Mouse (Mus musculus): ENCODE measurements at regions not wholly inside any gene's neighbourhood (a gene's known extent, or its start where the extent isn't known, plus 50 kb on each side); places are given as distances from the start of the nearest gene placed in this dataset.

- TF ChIP-seq E2F4 (IDR thresholded peaks at IDR 0.05; ENCODE audit: insufficient replicate concordance, low read depth, low read length) (no peak), RCOR1 (conservative IDR thresholded peaks at IDR 0.05; ENCODE audit: low read depth, low read length) (no peak), NRF1 (IDR thresholded peaks at IDR 0.05; ENCODE audit: low read depth, low read length) (no peak), CTCF (conservative IDR thresholded peaks at IDR 0.05 in 1 of 2, IDR thresholded peaks at IDR 0.05 in 1 of 2; ENCODE audit: low read depth in 2 of 2, low read length in 2 of 2) (no peak), CHD1 (IDR thresholded peaks at IDR 0.05; ENCODE audit: low read depth, low read length) (no peak), HCFC1 (IDR thresholded peaks at IDR 0.05; ENCODE audit: low read depth, low read length) (no peak)
Observed at GRCm38 (mm10) chr14:72360829-72361520, 130.7 kb downstream of the Gm9195 start.
